Mouse (Mus musculus) heart, postnatal 4 days (tissue): ENCODE measurements at regions not wholly inside any gene's neighbourhood (a gene's known extent, or its start where the extent isn't known, plus 50 kb on each side); places are given as distances from the start of the nearest gene placed in this dataset.

Source experiments
- DNase-seq: peaks from one replicate; pipeline ENCODE4 v3.0.0; 2021

GRCm38 (mm10) chr15:19094061-19094810, 275.5 kb downstream of the Cdh10 start:
- DNase-seq: no peak

GRCm38 (mm10) chr15:19114951-19115350, 296.2 kb downstream of the Cdh10 start:
- no peak for DNase-seq

GRCm38 (mm10) chr15:19118995-19119394, 300.2 kb downstream of the Cdh10 start:
- DNase-seq: no peak

- DNase-seq: no peak
Observed at GRCm38 (mm10) chr15:19127454-19127853, 308.7 kb downstream of the Cdh10 start.

GRCm38 (mm10) chr15:19129316-19129715, 310.6 kb downstream of the Cdh10 start:
- no peak for DNase-seq

- DNase-seq: no peak
Observed at GRCm38 (mm10) chr15:19153682-19154081, 334.9 kb downstream of the Cdh10 start.

GRCm38 (mm10) chr15:19162119-19162888, 343.6 kb downstream of the Cdh10 start:
- peak; percentile 48 for DNase-seq

GRCm38 (mm10) chr15:19175470-19175869, 356.7 kb downstream of the Cdh10 start:
- no peak for DNase-seq
